Mouse (Mus musculus) small intestine, adult 2 months (tissue): ENCODE measurements at regions not wholly inside any gene's neighbourhood (a gene's known extent, or its start where the extent isn't known, plus 50 kb on each side); places are given as distances from the start of the nearest gene placed in this dataset.

Source experiments
- H3K27ac ChIP-seq: fragments of 200-500 bp; 2 replicates; pipeline ENCODE4 v1.5.1; 2012; ENCODE audit warnings: low read depth, low read length, control low read depth, inconsistent platforms; ENCODE audit not compliant: insufficient read depth
- H3K27me3 ChIP-seq: fragments of 200-500 bp; 2 replicates; pipeline ENCODE4 v1.6.1; 2012; ENCODE audit warnings: mild to moderate bottlenecking, moderate library complexity, low read length, inconsistent platforms; ENCODE audit not compliant: control insufficient read depth, insufficient read depth
- H3K36me3 ChIP-seq: fragments of 200-500 bp; 2 replicates; pipeline ENCODE4 v1.6.1; 2012; ENCODE audit warnings: mild to moderate bottlenecking, low read length, control low read depth, inconsistent platforms; ENCODE audit not compliant: control insufficient read depth, insufficient read depth
- H3K4me1 ChIP-seq: fragments of 200-500 bp; 2 replicates; pipeline ENCODE4 v1.6.1; 2012; ENCODE audit warnings: low read length, inconsistent platforms, mixed read lengths; ENCODE audit not compliant: control insufficient read depth, insufficient read depth, insufficient read length
- H3K4me3 ChIP-seq: fragments of 200-500 bp; 2 replicates; pipeline ENCODE4 v1.5.1; 2012; ENCODE audit warnings: low read depth, mild to moderate bottlenecking, control low read depth, inconsistent platforms, low read length, moderate library complexity
- CTCF ChIP-seq: fragments of 200-500 bp; IDR thresholded peaks from 2 replicates; pipeline ENCODE4 v1.5.1; 2012; ENCODE audit warnings: low read depth, mild to moderate bottlenecking, control low read depth, inconsistent platforms, low read length, moderate library complexity, mixed read lengths; ENCODE audit not compliant: insufficient replicate concordance, insufficient read length; ENCODE audit errors: extremely low read depth
- POLR2A ChIP-seq: fragments of 200-500 bp; IDR thresholded peaks from 2 replicates; pipeline ENCODE4 v1.6.1; 2012; ENCODE audit warnings: low read depth, mild to moderate bottlenecking, control low read depth, inconsistent platforms, low read length, moderate library complexity
- WGBS: fragments of 180-500 bp; shearing (Covaris S2); methylation state at CpG from one replicate; pipeline ENCODE4 v1.1.7; 2018; 5-methylcytosine and 5-hydroxymethylcytosine counted together

GRCm38 (mm10) chr6:141188036-141188435 lies 61.0 kb upstream of the Pde3a start:
- H3K4me1 ChIP-seq: peaks cover 7% of the 10 kb centered on the region; the same call in 1 of the 2 replicates
- no peaks in the 10 kb centered on the region for H3K36me3 ChIP-seq
- no peak overlapping the region for H3K4me3 ChIP-seq
- H3K27ac ChIP-seq: no peak overlapping the region
- WGBS: 37% methylated on average over 3 of the region's 3 CpGs
- TF ChIP-seq CTCF (no peak), POLR2A (no peak)
- no peaks in the 10 kb centered on the region for H3K27me3 ChIP-seq

GRCm38 (mm10) chr6:141189093-141189492 lies 60.0 kb upstream of the Pde3a start:
- H3K27ac ChIP-seq: peak overlapping the region; percentile 83
- H3K36me3 ChIP-seq: no peaks in the 10 kb centered on the region

DNA sequence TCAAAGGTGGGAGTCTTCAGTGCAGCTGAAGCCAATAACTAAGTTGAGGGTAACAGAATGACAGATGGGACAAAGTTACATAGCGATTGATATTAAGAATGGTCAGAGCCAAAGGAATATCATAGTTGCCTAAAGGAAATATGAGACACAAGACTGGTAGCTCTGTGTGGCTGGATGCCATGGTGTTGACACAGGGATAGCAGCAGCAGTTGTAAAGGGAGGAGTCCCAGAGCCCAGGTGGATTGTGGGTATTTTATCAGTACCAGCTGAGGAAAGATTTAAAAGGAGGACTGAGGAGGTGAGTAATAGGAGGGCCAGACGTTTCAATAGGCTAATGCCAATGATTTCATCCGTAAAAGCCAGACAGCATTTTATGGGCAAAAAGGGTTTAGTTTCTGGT lies 59.4 kb upstream of the Pde3a start:
- WGBS: 48% methylated on average over 3 of the region's 3 CpGs

More at GRCm38 (mm10) chr6:141189093-141189492, 60.0 kb upstream of the Pde3a start:
- Histone ChIP-seq H3K4me1 (peaks cover 9% of the 10 kb centered on the region; the same call in 1 of the 2 replicates), H3K4me3 (no peak overlapping the region), H3K27me3 (no peaks in the 10 kb centered on the region)
- TF ChIP-seq CTCF: peak; percentile 11; the same call in 1 of the 2 replicates
- TF ChIP-seq POLR2A: no peak
- 65% methylated on average over 5 of the region's 5 CpGs for WGBS

GRCm38 (mm10) chr6:141190383-141190782 lies 58.7 kb upstream of the Pde3a start:
- peaks cover 9% of the 10 kb centered on the region; the same call in 1 of the 2 replicates for H3K4me1 ChIP-seq
- H3K36me3 ChIP-seq: no peaks in the 10 kb centered on the region
- WGBS: 28% methylated on average over 5 of the region's 5 CpGs
- TF ChIP-seq CTCF: no peak
- TF ChIP-seq POLR2A: no peak
- H3K27ac ChIP-seq: peak overlapping the region; percentile 83
- H3K4me3 ChIP-seq: peak overlapping the region; percentile 32; the same call in 1 of the 2 replicates
- H3K27me3 ChIP-seq: no peaks in the 10 kb centered on the region

More for the DNA sequence above, 59.4 kb upstream of the Pde3a start:
- H3K4me1 ChIP-seq: peaks cover 9% of the 10 kb centered on the region; the same call in 1 of the 2 replicates
- no peaks in the 10 kb centered on the region for H3K36me3 ChIP-seq
- H3K4me3 ChIP-seq: no peak overlapping the region
- peak overlapping the region; percentile 83 for H3K27ac ChIP-seq
- no peaks in the 10 kb centered on the region for H3K27me3 ChIP-seq
- TF ChIP-seq POLR2A: no peak
- no peak for TF ChIP-seq CTCF

DNA sequence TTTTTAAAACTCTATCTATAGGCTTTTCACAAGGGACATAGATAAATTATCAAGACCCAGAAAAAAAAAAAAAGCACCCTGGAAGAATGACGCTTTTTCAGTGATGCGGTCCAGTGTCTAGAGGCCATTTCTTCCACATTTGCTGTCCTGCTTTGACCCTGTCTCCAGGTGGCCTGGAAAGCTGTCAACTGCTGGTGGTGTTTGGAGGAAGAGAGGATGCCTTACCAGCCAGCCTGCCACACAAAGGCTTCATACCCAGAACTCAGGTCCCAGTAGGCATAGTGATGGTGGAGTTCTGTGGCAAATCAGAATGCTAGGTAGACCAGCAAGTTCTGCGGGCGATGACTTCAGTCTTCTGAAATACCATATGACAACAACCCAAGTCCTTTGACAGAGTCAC lies 51.6 kb upstream of the Pde3a start:
- no peak overlapping the region for H3K4me3 ChIP-seq
- H3K36me3 ChIP-seq: no peaks in the 10 kb centered on the region
- H3K4me1 ChIP-seq: peaks cover 5% of the 10 kb centered on the region; the same call in 1 of the 2 replicates
- TF ChIP-seq POLR2A (no peak), CTCF (no peak)
- no peaks in the 10 kb centered on the region for H3K27me3 ChIP-seq
- no peak overlapping the region for H3K27ac ChIP-seq
- 98% methylated on average over 4 of the region's 4 CpGs for WGBS
